Mouse (Mus musculus) 3T3-L1 (cell line): ENCODE measurements around the gene Nrp2.

Experiments
- DNase-seq: peaks from one replicate; pipeline ENCODE4 v3.0.0-alpha.2; 2015; ENCODE audit warnings: low read depth, low spot score

Nrp2 gene

GRCm38 (mm10) chr1:62703158-62704116, at the start of gene Nrp2:
Gene Nrp2, plus strand, starts transcription at chr1:62703285.
- peak; percentile 74 for DNase-seq

- DNase-seq, result no peak
Measured at GRCm38 (mm10) chr1:62654436-62654835, 48.6 kb upstream of the Nrp2 start.

DNA sequence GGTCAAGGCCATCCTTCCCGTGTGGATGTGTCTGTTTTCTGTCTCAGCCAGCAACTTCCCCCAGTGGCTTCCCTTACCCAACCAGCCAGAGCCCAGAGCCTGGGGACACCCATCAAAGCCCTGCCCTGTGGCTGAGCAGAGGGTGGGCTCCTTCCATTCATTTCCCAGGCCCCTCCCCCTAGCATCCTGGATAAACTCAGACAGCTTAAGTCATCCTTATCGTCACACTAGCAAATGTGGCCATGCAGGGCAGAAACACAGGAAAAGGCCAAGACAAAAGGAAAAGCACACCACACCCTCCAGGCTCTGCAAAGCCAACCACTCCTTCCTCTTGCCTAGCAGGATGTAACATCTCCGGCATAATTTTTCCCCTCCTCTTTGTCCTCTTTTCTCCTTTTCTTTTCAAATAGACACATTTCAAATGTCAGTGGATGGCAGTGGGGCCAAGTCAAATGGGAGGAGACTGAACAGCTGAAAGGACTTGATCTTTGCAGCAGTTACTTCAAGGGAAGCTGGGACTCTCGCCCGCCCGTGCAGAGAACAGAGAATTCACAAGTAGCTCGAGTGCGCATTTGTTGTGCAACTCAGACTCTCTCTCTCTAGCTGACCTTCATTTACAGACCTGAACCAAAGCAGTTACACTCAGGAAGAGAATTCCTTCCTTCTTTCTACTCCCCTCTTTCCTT, 38.0 kb upstream of the Nrp2 start:
- DNase-seq, result peak; percentile 52

GRCm38 (mm10) chr1:62665771-62666730, 37.0 kb upstream of the Nrp2 start:
- peak; percentile 71 for DNase-seq

GRCm38 (mm10) chr1:62666780-62667179, 36.3 kb upstream of the Nrp2 start:
- DNase-seq, result no peak

DNA sequence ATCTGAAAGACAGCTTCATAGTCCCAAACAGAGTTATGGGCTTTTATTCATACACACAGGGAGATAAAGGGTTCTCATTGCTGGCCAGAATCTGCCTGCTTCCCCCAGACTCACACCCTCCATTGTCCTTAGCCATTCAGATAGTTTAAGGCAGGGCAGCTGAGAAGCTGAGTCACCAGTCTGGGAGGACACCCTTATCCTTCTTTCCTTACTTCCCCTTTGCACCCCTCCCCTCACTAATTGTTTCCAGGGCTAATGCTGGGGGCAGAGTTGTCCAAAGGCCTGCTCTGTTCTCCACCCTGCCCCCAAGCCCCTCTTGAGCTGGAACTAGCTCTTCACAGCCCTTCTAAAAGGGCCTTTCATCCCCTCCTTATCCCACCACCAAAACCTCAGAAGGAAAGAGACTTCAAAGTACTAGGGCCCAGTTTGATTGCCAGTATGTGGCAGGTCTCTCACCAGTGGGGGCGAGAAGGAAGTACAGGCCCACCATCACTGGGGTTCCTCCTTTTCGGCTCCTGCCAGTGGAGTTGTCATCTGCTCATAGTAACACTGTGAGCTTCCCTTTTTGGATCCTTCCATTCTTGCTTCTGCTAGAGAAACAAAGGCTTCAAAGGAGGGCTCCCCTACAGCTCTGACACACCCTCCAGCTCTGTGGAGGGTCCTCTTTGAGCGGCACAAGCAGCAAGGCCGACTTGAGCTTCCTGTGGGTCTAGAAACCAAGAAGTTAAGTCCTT, 24.3 kb upstream of the Nrp2 start:
- DNase-seq, result peak; percentile 50

GRCm38 (mm10) chr1:62679466-62679865, 23.6 kb upstream of the Nrp2 start:
- DNase-seq, result no peak

DNA sequence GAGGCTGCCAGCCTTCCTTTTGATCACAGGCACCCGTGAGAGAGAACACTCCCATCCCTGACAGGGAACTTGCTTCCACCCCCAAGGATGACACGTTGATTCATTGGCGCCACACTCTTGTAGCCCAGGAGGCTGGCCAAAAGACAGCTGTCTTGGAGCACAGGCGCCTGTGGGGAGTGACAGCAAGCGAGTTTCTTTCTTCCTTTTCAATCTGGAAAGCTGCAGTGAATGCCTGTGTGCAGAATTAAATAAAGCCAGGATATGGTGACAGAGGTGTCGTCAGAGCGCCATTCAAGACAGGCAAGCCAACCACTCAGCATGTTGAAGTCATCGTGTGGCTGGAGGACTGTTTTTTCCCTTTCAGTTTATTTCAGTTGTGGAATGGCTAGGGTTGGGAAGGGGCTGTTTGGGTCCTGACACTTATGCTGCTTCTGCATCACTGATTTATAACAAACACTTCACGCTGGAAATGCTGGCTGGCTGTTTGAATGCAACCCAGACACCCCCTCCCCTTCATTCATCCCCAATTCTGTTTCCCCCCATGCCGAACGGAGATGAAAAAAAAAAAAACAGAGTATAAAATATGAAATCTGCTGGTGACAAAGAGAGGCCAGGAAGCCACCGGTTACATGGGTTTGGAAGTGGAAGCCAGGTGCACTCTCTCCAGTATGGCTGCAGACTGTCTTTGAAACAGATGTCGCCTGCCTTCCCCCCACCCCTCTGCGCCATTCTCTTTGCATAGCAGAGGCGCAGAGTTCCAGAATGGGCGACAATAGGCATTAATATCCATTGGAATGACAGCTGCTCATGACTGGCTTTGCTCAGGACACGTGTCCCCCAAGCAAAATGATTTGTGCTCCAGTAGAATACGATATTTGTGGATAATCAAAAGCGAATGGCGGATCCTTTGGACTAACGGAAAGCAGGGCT, 20.4 kb upstream of the Nrp2 start:
- no peak for DNase-seq

DNA sequence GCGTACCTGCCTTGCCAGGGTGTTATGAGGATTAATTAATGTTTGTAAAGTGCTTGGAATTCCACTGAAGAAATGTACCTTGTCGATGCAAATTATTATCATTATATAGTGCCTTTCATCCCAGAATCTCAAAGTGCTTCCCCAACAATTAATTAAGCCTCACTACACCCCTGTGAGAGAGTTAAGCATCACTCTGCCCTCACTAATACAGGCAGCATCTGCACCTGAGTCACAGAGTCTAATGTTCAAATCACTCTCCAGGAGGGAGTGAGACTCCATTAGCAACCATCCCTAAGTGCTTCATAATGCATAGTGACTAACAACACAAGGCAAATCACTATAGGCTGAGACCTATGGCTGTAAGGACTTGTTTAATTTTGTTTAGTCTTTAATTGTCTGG, 19.6 kb upstream of the Nrp2 start:
- no peak for DNase-seq

GRCm38 (mm10) chr1:62687511-62687910, 15.6 kb upstream of the Nrp2 start:
- DNase-seq, result no peak

GRCm38 (mm10) chr1:62691175-62691574, 11.9 kb upstream of the Nrp2 start:
- no peak for DNase-seq

DNA sequence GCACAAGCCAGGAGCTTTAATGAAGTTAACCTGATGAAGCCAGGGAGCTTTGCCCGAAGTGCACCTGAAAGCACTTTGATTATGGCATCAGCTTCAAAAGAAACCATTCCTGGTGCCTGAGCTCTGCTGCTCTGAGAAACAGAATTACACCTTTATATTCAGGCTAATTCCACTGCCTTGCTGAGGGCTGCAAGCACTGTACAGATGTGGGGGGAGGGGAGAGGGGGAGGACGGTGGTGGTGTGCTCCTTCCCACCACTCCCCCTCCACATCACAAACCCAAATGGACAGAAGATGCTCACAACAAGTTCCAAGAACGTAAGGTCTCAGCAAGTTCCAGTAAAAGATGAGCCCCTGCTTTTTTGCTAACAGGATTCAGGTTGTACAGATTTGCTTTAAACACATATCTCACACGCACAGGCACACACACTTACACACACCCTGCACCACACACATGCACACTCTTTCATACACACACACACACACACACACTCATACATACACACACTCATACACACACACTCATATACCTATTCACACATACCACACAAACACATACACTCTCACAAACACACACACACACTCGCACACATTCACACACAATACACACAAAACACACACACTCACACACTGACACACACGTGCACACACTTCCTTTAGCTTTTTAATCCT, 6.6 kb upstream of the Nrp2 start:
- DNase-seq, result no peak

- DNase-seq, result peak; percentile 80
Measured at GRCm38 (mm10) chr1:62696983-62697341, 6.1 kb upstream of the Nrp2 start.

- DNase-seq, result no peak
Measured at GRCm38 (mm10) chr1:62697353-62697752, 5.7 kb upstream of the Nrp2 start.

DNA sequence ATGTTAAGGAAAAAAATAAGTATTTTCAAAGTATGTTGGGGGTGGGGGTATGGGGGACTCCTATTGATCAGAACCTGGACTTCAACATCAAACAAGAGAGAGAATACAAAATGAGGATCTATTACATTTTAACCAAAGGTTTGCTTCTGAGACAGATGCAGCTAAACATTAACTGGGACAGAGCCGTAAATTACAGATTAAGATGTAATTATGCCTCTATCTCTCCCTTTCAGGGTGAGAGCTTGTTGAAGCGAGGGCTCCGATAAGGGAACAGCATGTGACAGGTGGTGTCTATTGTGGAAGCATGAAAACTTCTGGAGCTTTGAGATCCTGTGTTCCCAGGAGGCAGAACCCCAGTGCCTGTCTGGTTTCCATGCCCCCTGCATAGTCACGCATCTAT, 3.3 kb upstream of the Nrp2 start:
- DNase-seq, result no peak

DNA sequence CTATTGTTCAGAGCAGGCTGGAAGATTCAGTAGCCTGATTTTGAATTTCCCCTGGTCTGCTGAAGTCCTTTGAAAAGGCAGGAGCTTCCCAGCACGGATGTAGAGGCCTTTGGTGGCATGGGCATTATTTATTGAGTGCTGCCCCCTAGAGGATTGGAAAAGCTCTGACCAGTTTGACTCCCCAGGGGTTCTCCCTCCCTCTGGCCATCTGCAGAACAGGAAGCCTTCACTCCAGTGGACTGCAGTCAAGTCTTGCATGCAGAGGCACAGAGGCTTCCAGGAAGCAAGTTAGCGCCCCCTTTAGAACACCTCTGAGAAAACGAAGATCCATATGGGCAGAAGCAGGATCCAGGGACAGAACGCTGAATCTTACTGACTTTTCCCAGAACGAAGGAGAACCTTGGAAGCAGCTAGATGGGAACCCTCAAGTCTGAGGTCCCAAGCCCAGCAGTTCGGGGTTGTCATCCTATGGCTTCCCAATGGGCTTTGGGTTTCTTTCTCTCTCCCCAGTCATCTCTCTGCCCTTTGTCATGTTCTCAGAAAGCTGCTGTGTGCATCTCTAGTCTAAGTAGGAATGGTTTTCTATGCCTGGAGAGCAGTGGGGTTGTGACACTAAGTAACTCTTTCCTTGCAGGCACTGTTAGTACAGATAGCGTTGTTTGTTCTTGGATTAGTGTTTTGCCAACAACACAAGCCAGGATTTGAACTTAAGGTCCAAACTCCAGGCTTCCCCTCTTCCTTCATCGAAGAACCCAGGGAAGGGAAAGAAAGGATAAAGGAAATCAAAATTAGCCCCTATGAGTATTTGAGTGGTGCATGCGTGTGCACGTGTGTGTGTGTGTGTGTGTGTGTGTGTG, 1.8 kb upstream of the Nrp2 start:
- peak; percentile 97 for DNase-seq

DNA sequence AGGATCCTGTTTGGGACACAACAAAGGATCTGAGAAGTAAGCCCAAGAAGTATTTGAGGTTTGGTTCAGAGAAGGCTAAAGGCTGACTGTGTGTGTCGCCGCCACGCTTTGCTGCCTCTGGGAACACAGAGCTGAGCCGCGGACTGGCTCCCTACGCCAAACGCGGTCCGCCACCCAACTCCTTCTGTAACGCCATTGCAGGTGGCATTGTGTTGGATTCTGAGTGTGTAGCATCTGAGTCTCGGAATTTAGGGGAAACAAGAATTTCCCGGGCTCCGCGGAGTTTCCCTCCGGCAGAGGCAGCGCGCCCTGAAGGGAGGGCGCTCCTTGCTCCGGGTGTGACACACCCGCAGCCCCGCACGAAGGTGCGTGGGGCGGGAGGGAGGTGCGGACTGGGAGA, 342 bp upstream of the Nrp2 start:
- no peak for DNase-seq

GRCm38 (mm10) chr1:62704117-62704888, 1.2 kb downstream of the Nrp2 start:
- DNase-seq, result peak; percentile 59
